Mouse (Mus musculus): ENCODE measurements around the gene Gga2. TPM values are rescaled to one million over a fixed set of nuclear protein-coding genes. Genes with fewer than 3 reads are reported as not detected.

Gga2 gene
- total and polyA plus RNA-seq, 2 experiments from 2014 or later, result 22.2 to 27.2 TPM

DNA sequence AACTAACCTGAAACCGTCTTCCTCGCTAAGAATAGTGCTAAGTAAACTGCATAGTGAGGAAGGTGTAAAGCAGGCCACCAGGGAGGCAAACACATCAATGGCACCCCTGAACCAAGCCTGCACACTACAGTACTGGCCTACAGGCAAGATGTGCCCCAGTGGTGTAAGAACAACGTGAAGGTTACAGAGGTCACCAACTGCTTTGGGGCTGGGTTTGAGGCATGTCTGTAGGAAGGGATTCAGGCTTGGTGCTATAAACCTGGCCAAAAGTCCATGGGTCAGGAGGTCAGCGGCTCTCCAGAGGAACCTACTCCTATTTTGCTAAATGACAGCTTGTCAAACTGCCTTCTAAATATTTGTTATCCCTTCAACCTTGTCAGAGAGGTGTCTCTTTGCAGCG, 35.6 kb upstream of the Gga2 start:
- Histone ChIP-seq H3K9me3 (ENCODE audit: low read length) (no peaks in the 10 kb centered on the region), H3K4me1 (ENCODE audit: insufficient read depth, low read length) (no peaks in the 10 kb centered on the region), H3K4me2 (ENCODE audit: low read depth, low read length, poor library complexity, severe bottlenecking) (no peak overlapping the region), H3K27ac (ENCODE audit: low read depth, low read length) (no peak overlapping the region), H3K9ac (replicated peaks; ENCODE audit: low read length, poor library complexity, severe bottlenecking) (no peak overlapping the region), H3K27me3 (ENCODE audit: insufficient read depth, low read length) (no peaks in the 10 kb centered on the region), H3K4me3 (ENCODE audit: low read depth, low read length) (no peak overlapping the region), H3K36me3 (ENCODE audit: insufficient read depth, low read length) (peaks cover 16% of the 10 kb centered on the region; the same call in 1 of the 2 replicates)
- no peak for TF ChIP-seq CTCF (IDR thresholded peaks at IDR 0.05)
- no peak for ATAC-seq (ENCODE audit: low FRiP score)
- DNase-seq (ENCODE audit: low spot score), result no peak
- WGBS, result 93% methylated on average over 5 of the region's 5 CpGs

DNA sequence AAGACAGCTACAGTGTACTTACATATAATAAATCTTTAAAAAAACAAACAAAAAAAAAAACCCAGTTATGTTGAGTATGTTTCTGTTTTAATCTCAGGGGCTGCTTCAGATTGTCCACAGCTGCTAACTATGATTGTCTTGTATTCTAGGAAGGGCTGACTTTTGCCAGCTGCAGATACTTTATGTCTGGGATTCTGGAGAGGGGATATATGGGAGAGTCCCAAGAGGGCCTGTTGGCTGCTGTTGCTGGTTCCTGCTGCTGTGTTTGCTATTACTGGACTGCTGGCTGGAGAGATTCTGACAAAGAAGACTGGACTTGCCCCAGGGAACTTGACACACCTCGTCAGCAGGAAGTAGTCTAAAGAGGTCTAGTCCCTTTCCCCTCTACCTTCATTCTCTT, 29.8 kb upstream of the Gga2 start:
- Histone ChIP-seq H3K27ac (ENCODE audit: low read depth, low read length) (no peak overlapping the region), H3K4me3 (ENCODE audit: low read depth, low read length) (no peak overlapping the region), H3K4me1 (ENCODE audit: insufficient read depth, low read length) (no peaks in the 10 kb centered on the region), H3K9ac (replicated peaks; ENCODE audit: low read length, poor library complexity, severe bottlenecking) (no peak overlapping the region), H3K4me2 (ENCODE audit: low read depth, low read length, poor library complexity, severe bottlenecking) (no peak overlapping the region), H3K27me3 (ENCODE audit: insufficient read depth, low read length) (no peaks in the 10 kb centered on the region), H3K36me3 (ENCODE audit: insufficient read depth, low read length) (peaks cover 28% of the 10 kb centered on the region), H3K9me3 (ENCODE audit: low read length) (no peaks in the 10 kb centered on the region)
- ATAC-seq (ENCODE audit: low FRiP score), result no peak
- TF ChIP-seq CTCF (IDR thresholded peaks at IDR 0.05), result no peak
- WGBS, result 86% methylated on average over 1 of the region's 1 CpGs
- DNase-seq (ENCODE audit: low spot score), result no peak

DNA sequence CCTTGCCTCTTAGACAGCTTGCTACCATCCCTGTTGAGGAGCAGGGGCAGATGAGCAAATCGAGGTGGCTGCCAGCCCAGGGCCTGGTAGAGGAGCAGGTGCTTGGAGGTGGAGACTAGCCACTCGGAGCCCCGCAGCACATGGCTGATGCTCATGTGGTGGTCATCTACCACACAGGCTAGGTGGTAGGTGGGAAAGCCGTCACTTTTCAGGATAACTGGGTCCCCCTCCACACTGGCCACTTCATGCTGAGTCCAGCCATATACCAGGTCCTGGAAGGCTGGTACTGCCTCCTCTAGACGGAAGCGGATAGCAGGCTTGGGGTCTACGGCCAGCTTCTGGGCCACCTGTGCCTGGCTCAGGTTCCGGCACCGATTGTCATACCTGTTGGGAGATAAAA, 27.2 kb upstream of the Gga2 start:
- Histone ChIP-seq H3K4me1 (ENCODE audit: insufficient read depth, low read length) (no peaks in the 10 kb centered on the region), H3K4me2 (ENCODE audit: low read depth, low read length, poor library complexity, severe bottlenecking) (no peak overlapping the region), H3K27ac (ENCODE audit: low read depth, low read length) (no peak overlapping the region), H3K27me3 (ENCODE audit: insufficient read depth, low read length) (no peaks in the 10 kb centered on the region), H3K4me3 (ENCODE audit: low read depth, low read length) (no peak overlapping the region), H3K9me3 (ENCODE audit: low read length) (no peaks in the 10 kb centered on the region), H3K9ac (replicated peaks; ENCODE audit: low read length, poor library complexity, severe bottlenecking) (no peak overlapping the region), H3K36me3 (ENCODE audit: insufficient read depth, low read length) (peaks cover 25% of the 10 kb centered on the region)
- ATAC-seq (ENCODE audit: low FRiP score) (no peak), DNase-seq (ENCODE audit: low spot score) (no peak)
- no peak for TF ChIP-seq CTCF (IDR thresholded peaks at IDR 0.05)
- 95% methylated on average over 9 of the region's 9 CpGs for WGBS

DNA sequence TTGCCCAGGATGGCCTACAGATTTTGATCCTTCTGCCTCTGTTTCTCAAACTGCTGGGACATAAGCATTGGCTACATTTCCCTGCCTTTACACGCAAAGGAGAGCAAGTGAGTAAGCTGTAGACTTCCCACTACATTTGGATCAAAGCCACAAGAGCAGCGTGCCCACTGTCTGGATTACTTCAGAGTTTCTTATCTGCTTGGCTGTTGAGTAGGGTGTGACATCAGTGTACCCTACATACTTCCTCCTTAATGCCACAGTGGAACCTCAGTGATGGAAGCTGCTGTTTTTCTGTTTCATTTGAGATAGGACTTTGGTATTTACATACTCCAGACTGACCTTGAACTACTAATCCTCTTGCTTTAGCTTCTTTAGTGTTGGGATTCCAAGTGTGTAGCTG, 25.8 kb upstream of the Gga2 start:
- no peak for DNase-seq (ENCODE audit: low spot score)
- 94% methylated on average over 2 of the region's 2 CpGs for WGBS
- H3K9ac ChIP-seq (replicated peaks; ENCODE audit: low read length, poor library complexity, severe bottlenecking), result no peak overlapping the region
- H3K27me3 ChIP-seq (ENCODE audit: insufficient read depth, low read length), result no peaks in the 10 kb centered on the region
- H3K4me2 ChIP-seq (ENCODE audit: low read depth, low read length, poor library complexity, severe bottlenecking), result no peak overlapping the region
- H3K36me3 ChIP-seq (ENCODE audit: insufficient read depth, low read length), result peaks cover 25% of the 10 kb centered on the region
- H3K4me3 ChIP-seq (ENCODE audit: low read depth, low read length), result no peak overlapping the region
- no peak for TF ChIP-seq CTCF (IDR thresholded peaks at IDR 0.05)
- no peak for ATAC-seq (ENCODE audit: low FRiP score)
- no peaks in the 10 kb centered on the region for H3K4me1 ChIP-seq (ENCODE audit: insufficient read depth, low read length)
- H3K9me3 ChIP-seq (ENCODE audit: low read length), result no peaks in the 10 kb centered on the region
- no peak overlapping the region for H3K27ac ChIP-seq (ENCODE audit: low read depth, low read length)

DNA sequence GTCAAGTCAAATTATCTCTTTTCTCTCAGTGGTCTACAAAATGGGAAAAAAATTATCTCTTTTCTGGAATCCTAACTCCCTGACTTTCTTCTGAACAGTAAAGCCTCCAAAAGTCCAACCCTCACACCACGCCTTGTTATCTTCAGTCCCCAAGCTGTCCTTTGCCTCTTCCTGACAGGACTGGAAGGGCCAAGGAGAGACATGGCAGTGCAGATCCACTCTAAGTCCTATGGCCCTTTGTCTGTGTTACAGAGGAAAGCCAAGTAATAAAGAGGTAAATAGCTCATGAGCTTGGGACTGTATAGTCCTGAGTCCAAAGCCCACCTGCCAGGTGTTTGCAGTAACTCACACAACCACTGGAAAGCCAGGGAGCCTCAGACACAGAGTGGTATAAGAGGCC, 24.7 kb upstream of the Gga2 start:
- no peak for DNase-seq (ENCODE audit: low spot score)
- 100% methylated on average over 1 of the region's 1 CpGs for WGBS
- H3K36me3 ChIP-seq (ENCODE audit: insufficient read depth, low read length), result peaks cover 21% of the 10 kb centered on the region
- no peaks in the 10 kb centered on the region for H3K9me3 ChIP-seq (ENCODE audit: low read length)
- H3K4me1 ChIP-seq (ENCODE audit: insufficient read depth, low read length), result no peaks in the 10 kb centered on the region
- no peak overlapping the region for H3K27ac ChIP-seq (ENCODE audit: low read depth, low read length)
- H3K4me2 ChIP-seq (ENCODE audit: low read depth, low read length, poor library complexity, severe bottlenecking), result no peak overlapping the region
- TF ChIP-seq CTCF (IDR thresholded peaks at IDR 0.05), result no peak
- H3K27me3 ChIP-seq (ENCODE audit: insufficient read depth, low read length), result no peaks in the 10 kb centered on the region
- H3K9ac ChIP-seq (replicated peaks; ENCODE audit: low read length, poor library complexity, severe bottlenecking), result no peak overlapping the region
- no peak for ATAC-seq (ENCODE audit: low FRiP score)
- H3K4me3 ChIP-seq (ENCODE audit: low read depth, low read length), result no peak overlapping the region

DNA sequence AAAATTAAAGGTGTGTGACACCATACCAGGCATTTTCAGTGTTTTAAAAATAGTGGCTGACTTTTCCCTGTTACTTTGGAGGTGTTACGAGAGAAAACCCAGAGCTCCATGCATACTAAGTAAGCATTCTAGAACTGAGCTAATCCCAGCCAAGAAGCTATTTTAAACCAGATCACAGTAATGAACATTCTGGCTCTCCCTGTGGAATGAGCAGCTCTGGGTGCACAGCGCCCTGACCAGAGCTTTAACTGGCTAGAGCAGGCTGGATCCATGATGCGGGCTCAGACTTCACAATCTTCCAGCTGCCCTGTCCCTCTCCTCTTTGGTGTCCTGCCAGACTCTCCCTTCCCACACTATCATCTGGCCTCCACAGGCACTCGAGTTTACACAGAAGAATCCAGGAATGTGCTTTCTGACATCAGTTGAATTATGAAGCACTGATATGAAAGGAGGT, 24.2 kb upstream of the Gga2 start:
- Histone ChIP-seq H3K4me1 (ENCODE audit: insufficient read depth, low read length) (no peaks in the 10 kb centered on the region), H3K27me3 (ENCODE audit: insufficient read depth, low read length) (no peaks in the 10 kb centered on the region), H3K27ac (ENCODE audit: low read depth, low read length) (no peak overlapping the region), H3K9ac (replicated peaks; ENCODE audit: low read length, poor library complexity, severe bottlenecking) (no peak overlapping the region), H3K36me3 (ENCODE audit: insufficient read depth, low read length) (peaks cover 21% of the 10 kb centered on the region), H3K4me3 (ENCODE audit: low read depth, low read length) (no peak overlapping the region), H3K4me2 (ENCODE audit: low read depth, low read length, poor library complexity, severe bottlenecking) (no peak overlapping the region), H3K9me3 (ENCODE audit: low read length) (no peaks in the 10 kb centered on the region)
- no peak for ATAC-seq (ENCODE audit: low FRiP score)
- DNase-seq (ENCODE audit: low spot score), result no peak
- TF ChIP-seq CTCF (IDR thresholded peaks at IDR 0.05), result no peak
- 92% methylated on average over 4 of the region's 4 CpGs for WGBS

All from midbrain, postnatal 0 days (tissue).